Mouse (Mus musculus) heart, adult 10 weeks (tissue): ENCODE results near the gene Pid1. TPM values are rescaled to one million over a fixed set of nuclear protein-coding genes. Genes with fewer than 3 reads are reported as not detected.

Experiments used
- polyA plus RNA-seq: library from polyadenylated mRNA; stranded (reverse); fragments of 350-450 nt; fragmentation: Illumina TruSeq; extraction: RNeasy Lipid Tissue Mini Kit (QIAGEN cat#74804); gene quantifications from one replicate; pipeline ENCODE4 v1.2.3, GENCODE M21; 2014; ENCODE audit warnings: low read depth, low replicate concordance

The Pid1 gene
- polyA plus RNA-seq = 8.1 TPM

DNA sequence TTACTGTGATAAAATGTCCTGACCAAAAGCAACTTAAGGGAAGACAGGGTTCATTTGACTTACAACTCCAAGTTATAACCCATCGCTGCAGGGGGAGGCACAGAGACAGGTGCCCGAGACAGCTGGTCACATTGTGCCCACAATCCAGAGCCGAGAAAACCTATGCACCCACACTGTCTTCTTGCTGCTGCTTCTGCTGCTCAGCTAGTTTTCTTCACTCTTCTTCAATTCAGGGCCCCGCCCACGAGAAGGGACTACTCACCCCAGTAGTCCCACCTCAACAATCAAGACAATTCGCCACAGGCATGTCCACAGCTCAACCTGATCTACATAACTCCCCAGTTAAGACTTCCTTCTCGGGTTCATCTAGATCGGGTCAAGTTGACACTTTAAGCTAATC lies at the start of gene Pid1:
Gene Pid1 (minus strand): TSS at position 214 of the 400 bp plus-strand sequence.

